Mouse (Mus musculus) skeletal muscle tissue, postnatal 0 days (tissue): ENCODE results near the gene Tlnrd1. TPM values are rescaled to one million over a fixed set of nuclear protein-coding genes. Genes with fewer than 3 reads are reported as not detected.

Experiments used
- polyA plus RNA-seq: library from polyadenylated mRNA; unstranded; fragments of >200 nt; fragmentation: Nextera tagmentation; extraction: Ambion mirVana; gene quantifications from 2 replicates; pipeline ENCODE4 v1.2.1, GENCODE M21; 2015

Gene Tlnrd1
- polyA plus RNA-seq = 5.7 and 8.2 TPM in 2 replicates

DNA sequence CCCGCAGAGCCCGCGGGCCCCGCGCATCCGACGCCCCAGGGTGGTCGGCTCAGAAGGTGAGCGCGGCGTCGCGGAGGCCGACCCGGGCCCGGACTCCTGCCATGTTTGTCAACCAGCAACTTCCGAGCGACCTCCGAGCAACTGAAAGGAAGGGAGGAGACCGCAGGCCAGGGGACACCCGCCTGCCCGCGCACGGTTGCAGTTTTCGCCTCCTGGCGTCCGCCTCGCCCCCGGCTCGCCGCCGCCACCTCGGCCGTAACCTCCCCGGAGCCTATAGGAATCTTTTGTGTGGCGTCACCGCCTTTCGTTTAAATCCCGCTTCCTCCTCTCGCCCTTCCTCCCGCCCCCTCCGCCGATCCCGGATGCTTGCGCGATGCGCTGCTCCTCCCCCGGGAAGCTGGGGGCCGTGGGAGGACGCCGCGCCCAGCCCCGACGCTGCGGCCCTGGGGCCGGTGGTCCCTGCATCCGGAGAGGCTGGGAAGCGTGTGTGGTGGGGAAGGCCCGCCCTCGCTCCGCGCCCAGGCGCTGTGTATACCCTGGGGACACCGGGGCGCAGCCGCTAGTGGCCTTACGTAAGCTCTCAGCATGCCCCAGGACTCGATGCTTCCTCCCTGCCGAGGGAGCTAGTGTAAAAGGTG, at the start of gene Tlnrd1, which contains the start of gene Mesd:
Gene Tlnrd1 (minus strand): TSS at position 285 of the 638 bp plus-strand sequence.
Gene Mesd (plus strand): TSS at position 446 of the 638 bp plus-strand sequence.

Other genes with a start within 250 kb of the Tlnrd1 start
- gene Il16, start 138.6 kb downstream of the Tlnrd1 start, polyA plus RNA-seq = 4.6 and 5.0 TPM in 2 replicates
- 0.10 TPM in 1 of 2 replicates, not detected in the other for gene Cfap161, start 89.4 kb downstream of the Tlnrd1 start, polyA plus RNA-seq
- gene Mesd, start 161 bp upstream of the Tlnrd1 start, polyA plus RNA-seq = 51.2 and 53.6 TPM in 2 replicates
- gene Cemip, start 202.2 kb upstream of the Tlnrd1 start, polyA plus RNA-seq = 0.04 TPM in 1 of 2 replicates, not detected in the other